Mouse (Mus musculus): Measurements from ENCODE around the gene Gabpa. TPM values are rescaled to one million over a fixed set of nuclear protein-coding genes. Genes with fewer than 3 reads are reported as not detected.

Gabpa gene
- total and polyA plus RNA-seq, 3 experiments, result 6.2 to 127 (median 80.6) TPM

GRCm38 (mm10) chr16:84835441-84835822, 707 bp downstream of the Gabpa start, which contains the start of gene Atp5j:
Atp5j (minus strand) TSS chr16:84835625.
- no peak for TF ChIP-seq GATA1 (IDR thresholded peaks at IDR 0.05; ENCODE audit: borderline replicate concordance, low read length)
- no peak for TF ChIP-seq GATA2 (IDR thresholded peaks at IDR 0.05; ENCODE audit: borderline replicate concordance, low read depth, low read length)
- no peak for TF ChIP-seq CTCF (IDR thresholded peaks at IDR 0.05; ENCODE audit: low read depth, low read length)
- TF ChIP-seq TAL1 (conservative IDR thresholded peaks at IDR 0.05; ENCODE audit: low read depth, low read length), result no peak
- no peak for TF ChIP-seq POLR2AphosphoS5 (IDR thresholded peaks at IDR 0.05; ENCODE audit: insufficient replicate concordance, low read depth, low read length)
- H3K36me3 ChIP-seq (replicated peaks), result peaks cover 61% of the 10 kb centered on the region
- no peak for ATAC-seq (ENCODE audit: extremely low read depth, insufficient number of reproducible peaks, low FRiP score, poor library complexity, severe bottlenecking)
- peaks cover 40% of the 10 kb centered on the region for H3K4me1 ChIP-seq (ENCODE audit: insufficient read depth, low read depth, low read length)
- no peaks in the 10 kb centered on the region for H3K27me3 ChIP-seq (ENCODE audit: insufficient read depth, low read length)
- no peaks in the 10 kb centered on the region for H3K9me3 ChIP-seq (replicated peaks)
- peak; percentile 65 for DNase-seq (ENCODE audit: low spot score)
- H3K4me3 ChIP-seq (ENCODE audit: low read depth, low read length), result peak within 1 kb of the TSS; percentile 81

- peak; percentile 57 for DNase-seq (ENCODE audit: low spot score)
- peak; percentile 43 for ATAC-seq (ENCODE audit: extremely low read depth, insufficient number of reproducible peaks, low FRiP score, poor library complexity, severe bottlenecking)
- no peaks in the 10 kb centered on the region for H3K9me3 ChIP-seq (replicated peaks)
- no peak for TF ChIP-seq TAL1 (conservative IDR thresholded peaks at IDR 0.05; ENCODE audit: low read depth, low read length)
- no peak for TF ChIP-seq POLR2AphosphoS5 (IDR thresholded peaks at IDR 0.05; ENCODE audit: insufficient replicate concordance, low read depth, low read length)
- TF ChIP-seq GATA2 (IDR thresholded peaks at IDR 0.05; ENCODE audit: borderline replicate concordance, low read depth, low read length), result no peak
- TF ChIP-seq GATA1 (IDR thresholded peaks at IDR 0.05; ENCODE audit: borderline replicate concordance, low read length), result no peak
- TF ChIP-seq CTCF (IDR thresholded peaks at IDR 0.05; ENCODE audit: low read depth, low read length), result no peak
- H3K36me3 ChIP-seq (replicated peaks), result peaks cover 60% of the 10 kb centered on the region
- peak overlapping the region; percentile 81 for H3K4me3 ChIP-seq (ENCODE audit: low read depth, low read length)
- H3K27me3 ChIP-seq (ENCODE audit: insufficient read depth, low read length), result no peaks in the 10 kb centered on the region
- H3K4me1 ChIP-seq (ENCODE audit: insufficient read depth, low read depth, low read length), result peaks cover 40% of the 10 kb centered on the region
Measured at GRCm38 (mm10) chr16:84835823-84836743, 1.4 kb downstream of the Gabpa start.

- TF ChIP-seq TAL1 (conservative IDR thresholded peaks at IDR 0.05; ENCODE audit: low read depth, low read length) (no peak), GATA1 (IDR thresholded peaks at IDR 0.05; ENCODE audit: borderline replicate concordance, low read length) (no peak), GATA2 (IDR thresholded peaks at IDR 0.05; ENCODE audit: borderline replicate concordance, low read depth, low read length) (no peak), CTCF (IDR thresholded peaks at IDR 0.05; ENCODE audit: low read depth, low read length) (no peak), POLR2AphosphoS5 (IDR thresholded peaks at IDR 0.05; ENCODE audit: insufficient replicate concordance, low read depth, low read length) (no peak)
- no peaks in the 10 kb centered on the region for H3K27me3 ChIP-seq (ENCODE audit: insufficient read depth, low read length)
- H3K4me1 ChIP-seq (ENCODE audit: insufficient read depth, low read depth, low read length), result peaks cover 19% of the 10 kb centered on the region
- peaks cover 54% of the 10 kb centered on the region for H3K36me3 ChIP-seq (replicated peaks)
- no peaks in the 10 kb centered on the region for H3K9me3 ChIP-seq (replicated peaks)
- no peak for ATAC-seq (ENCODE audit: extremely low read depth, insufficient number of reproducible peaks, low FRiP score, poor library complexity, severe bottlenecking)
- no peak for DNase-seq (ENCODE audit: low spot score)
- H3K4me3 ChIP-seq (ENCODE audit: low read depth, low read length), result no peak overlapping the region
Measured at GRCm38 (mm10) chr16:84838576-84838975, 3.9 kb downstream of the Gabpa start.

- peaks cover 85% of the 10 kb centered on the region for H3K36me3 ChIP-seq (replicated peaks)
- TF ChIP-seq CTCF (IDR thresholded peaks at IDR 0.05; ENCODE audit: low read depth, low read length), result no peak
- no peak for TF ChIP-seq GATA1 (IDR thresholded peaks at IDR 0.05; ENCODE audit: borderline replicate concordance, low read length)
- TF ChIP-seq POLR2AphosphoS5 (IDR thresholded peaks at IDR 0.05; ENCODE audit: insufficient replicate concordance, low read depth, low read length), result no peak
- TF ChIP-seq TAL1 (conservative IDR thresholded peaks at IDR 0.05; ENCODE audit: low read depth, low read length), result no peak
- TF ChIP-seq GATA2 (IDR thresholded peaks at IDR 0.05; ENCODE audit: borderline replicate concordance, low read depth, low read length), result no peak
Measured at GRCm38 (mm10) chr16:84853492-84853891, 18.8 kb downstream of the Gabpa start.

GRCm38 (mm10) chr16:84864656-84865055, 29.9 kb downstream of the Gabpa start:
- DNase-seq (ENCODE audit: low spot score) (no peak), ATAC-seq (ENCODE audit: extremely low read depth, insufficient number of reproducible peaks, low FRiP score, poor library complexity, severe bottlenecking) (no peak)
- Histone ChIP-seq H3K36me3 (replicated peaks) (peaks cover 47% of the 10 kb centered on the region), H3K4me3 (ENCODE audit: low read depth, low read length) (no peak overlapping the region), H3K4me1 (ENCODE audit: insufficient read depth, low read depth, low read length) (no peaks in the 10 kb centered on the region), H3K27me3 (ENCODE audit: insufficient read depth, low read length) (no peaks in the 10 kb centered on the region), H3K9me3 (replicated peaks) (no peaks in the 10 kb centered on the region)
- TF ChIP-seq CTCF (IDR thresholded peaks at IDR 0.05; ENCODE audit: low read depth, low read length), result no peak
- no peak for TF ChIP-seq TAL1 (conservative IDR thresholded peaks at IDR 0.05; ENCODE audit: low read depth, low read length)
- TF ChIP-seq GATA1 (IDR thresholded peaks at IDR 0.05; ENCODE audit: borderline replicate concordance, low read length), result no peak
- TF ChIP-seq POLR2AphosphoS5 (IDR thresholded peaks at IDR 0.05; ENCODE audit: insufficient replicate concordance, low read depth, low read length), result no peak
- TF ChIP-seq GATA2 (IDR thresholded peaks at IDR 0.05; ENCODE audit: borderline replicate concordance, low read depth, low read length), result no peak

More at GRCm38 (mm10) chr16:84853492-84853891, 18.8 kb downstream of the Gabpa start:
- no peak overlapping the region for H3K4me3 ChIP-seq (ENCODE audit: low read depth, low read length)
- no peaks in the 10 kb centered on the region for H3K4me1 ChIP-seq (ENCODE audit: insufficient read depth, low read depth, low read length)
- H3K9me3 ChIP-seq (replicated peaks), result no peaks in the 10 kb centered on the region
- DNase-seq (ENCODE audit: low spot score) (no peak), ATAC-seq (ENCODE audit: extremely low read depth, insufficient number of reproducible peaks, low FRiP score, poor library complexity, severe bottlenecking) (no peak)
- no peaks in the 10 kb centered on the region for H3K27me3 ChIP-seq (ENCODE audit: insufficient read depth, low read length)

- Histone ChIP-seq H3K9me3 (replicated peaks) (no peaks in the 10 kb centered on the region), H3K4me3 (ENCODE audit: low read depth, low read length) (no peak overlapping the region), H3K27me3 (ENCODE audit: insufficient read depth, low read length) (no peaks in the 10 kb centered on the region), H3K36me3 (replicated peaks) (no peaks in the 10 kb centered on the region), H3K4me1 (ENCODE audit: insufficient read depth, low read depth, low read length) (no peaks in the 10 kb centered on the region)
- TF ChIP-seq TAL1 (conservative IDR thresholded peaks at IDR 0.05; ENCODE audit: low read depth, low read length) (no peak), GATA2 (IDR thresholded peaks at IDR 0.05; ENCODE audit: borderline replicate concordance, low read depth, low read length) (no peak), GATA1 (IDR thresholded peaks at IDR 0.05; ENCODE audit: borderline replicate concordance, low read length) (no peak), CTCF (IDR thresholded peaks at IDR 0.05; ENCODE audit: low read depth, low read length) (no peak), POLR2AphosphoS5 (IDR thresholded peaks at IDR 0.05; ENCODE audit: insufficient replicate concordance, low read depth, low read length) (no peak)
- ATAC-seq (ENCODE audit: extremely low read depth, insufficient number of reproducible peaks, low FRiP score, poor library complexity, severe bottlenecking) (no peak), DNase-seq (ENCODE audit: low spot score) (no peak)
Measured at GRCm38 (mm10) chr16:84873805-84874204, 39.1 kb downstream of the Gabpa start.
